Mouse (Mus musculus) testis, adult 2 months (tissue): Measurements from ENCODE around the gene Cacna1d.

Experiments used
- CTCF ChIP-seq: fragments of 200-500 bp; IDR thresholded peaks from 2 replicates; pipeline ENCODE4 v1.5.1; 2012; ENCODE audit warnings: low read depth, mild to moderate bottlenecking, inconsistent platforms, low read length, moderate library complexity; ENCODE audit not compliant: control insufficient read depth, insufficient read depth, insufficient replicate concordance
- POLR2A ChIP-seq: fragments of 200-500 bp; IDR thresholded peaks from 2 replicates; pipeline ENCODE4 v1.6.1; 2012; ENCODE audit warnings: low read depth, mild to moderate bottlenecking, inconsistent platforms, low read length, moderate library complexity; ENCODE audit not compliant: control insufficient read depth

DNA sequence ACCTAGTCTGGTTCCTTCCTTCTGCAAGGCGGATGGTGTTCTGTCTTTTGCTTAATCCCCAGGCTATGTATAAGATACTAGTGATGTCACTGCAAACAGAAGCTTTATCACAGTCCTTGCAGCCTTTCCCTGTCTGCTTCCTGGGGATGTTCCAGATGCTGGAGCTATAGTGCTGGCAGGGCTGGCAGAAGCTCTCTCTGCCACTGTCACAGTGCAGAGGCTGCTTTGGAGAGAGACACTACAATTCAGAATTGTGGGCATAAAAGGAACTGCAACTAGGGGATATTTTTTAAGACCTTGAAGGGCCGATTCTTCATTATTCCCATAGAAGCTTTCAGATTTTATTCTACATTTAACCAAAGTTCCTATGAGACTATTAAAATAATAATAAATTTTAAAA, 274.1 kb downstream of the Cacna1d start:
- TF ChIP-seq POLR2A = no peak
- TF ChIP-seq CTCF = no peak
